Mouse (Mus musculus): Measurements from ENCODE around the gene Mbnl1. TPM values are rescaled to one million over a fixed set of nuclear protein-coding genes. Genes with fewer than 3 reads are reported as not detected.

Gene Mbnl1
- polyA plus RNA-seq, 1 experiment from 2014 or later: 48.4 TPM

DNA sequence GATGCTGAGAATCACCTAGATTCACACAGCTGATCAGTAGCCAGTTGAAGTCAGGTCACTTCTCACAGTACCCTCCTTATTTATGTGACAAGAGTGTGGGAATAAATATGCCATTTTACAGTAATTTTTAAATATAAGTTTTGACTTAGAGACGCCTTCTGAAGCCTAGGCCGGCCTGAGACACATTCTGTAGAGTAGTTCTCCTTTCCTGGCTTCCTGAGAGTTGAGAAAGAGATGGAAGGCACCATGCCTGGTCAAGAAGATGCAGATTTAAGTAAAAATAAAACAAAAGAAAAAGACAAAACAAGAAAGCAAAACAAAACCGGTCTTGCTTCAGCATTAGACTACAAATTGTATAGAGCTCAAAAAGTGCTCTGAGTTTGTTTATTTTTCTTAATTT, 38.6 kb downstream of the Mbnl1 start:
- 94% methylated on average over 3 of the region's 3 CpGs for WGBS

DNA sequence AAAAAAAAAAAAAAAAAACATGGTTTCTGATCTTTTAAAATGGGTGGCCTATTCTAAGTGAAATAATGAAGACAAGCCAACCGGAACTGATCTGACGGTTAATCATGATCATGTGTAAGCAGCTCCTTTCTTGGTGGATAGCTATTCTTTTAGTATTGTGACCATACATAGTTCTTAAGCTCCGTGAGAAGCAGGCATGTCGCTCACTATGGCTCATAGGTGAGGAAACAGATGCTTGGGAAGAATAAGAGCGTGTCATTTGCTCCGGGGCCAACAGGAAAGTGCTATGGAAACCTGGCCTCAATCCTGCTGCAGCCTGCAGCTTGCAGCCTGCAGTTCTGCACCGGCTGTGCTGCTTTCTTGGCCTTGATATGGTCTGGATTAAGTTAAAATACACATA, 40.7 kb downstream of the Mbnl1 start:
- Histone ChIP-seq H3K4me2 (no peak overlapping the region), H3K9me3 (no peaks in the 10 kb centered on the region), H3K4me3 (no peak overlapping the region), H3K9ac (no peak overlapping the region), H3K36me3 (replicated peaks) (no peaks in the 10 kb centered on the region), H3K27me3 (replicated peaks) (no peaks in the 10 kb centered on the region), H3K4me1 (no peaks in the 10 kb centered on the region), H3K27ac (no peak overlapping the region)
- peak; percentile 30; the same call in 1 of the 2 replicates for ATAC-seq (replicated peaks)
- 29% methylated on average over 7 of the region's 7 CpGs for WGBS

More for the DNA sequence above, 38.6 kb downstream of the Mbnl1 start:
- Histone ChIP-seq H3K9ac (no peak overlapping the region), H3K27ac (no peak overlapping the region), H3K4me2 (no peak overlapping the region), H3K4me1 (no peaks in the 10 kb centered on the region), H3K4me3 (no peak overlapping the region), H3K9me3 (no peaks in the 10 kb centered on the region), H3K36me3 (replicated peaks) (no peaks in the 10 kb centered on the region), H3K27me3 (replicated peaks) (no peaks in the 10 kb centered on the region)
- ATAC-seq (replicated peaks): no peak

- ATAC-seq (replicated peaks): no peak
- H3K27me3 ChIP-seq (replicated peaks): no peaks in the 10 kb centered on the region
- H3K9ac ChIP-seq: no peak overlapping the region
- H3K4me1 ChIP-seq: no peaks in the 10 kb centered on the region
- no peak overlapping the region for H3K4me3 ChIP-seq
- no peaks in the 10 kb centered on the region for H3K36me3 ChIP-seq (replicated peaks)
- no peak overlapping the region for H3K4me2 ChIP-seq
- H3K9me3 ChIP-seq: no peaks in the 10 kb centered on the region
- 78% methylated on average over 2 of the region's 2 CpGs for WGBS
- H3K27ac ChIP-seq: no peak overlapping the region
Observed at GRCm38 (mm10) chr3:60513746-60514145, 41.1 kb downstream of the Mbnl1 start.

- Histone ChIP-seq H3K4me1 (no peaks in the 10 kb centered on the region), H3K36me3 (replicated peaks) (no peaks in the 10 kb centered on the region), H3K4me2 (no peak overlapping the region), H3K27me3 (replicated peaks) (no peaks in the 10 kb centered on the region), H3K9ac (no peak overlapping the region), H3K4me3 (no peak overlapping the region), H3K9me3 (no peaks in the 10 kb centered on the region), H3K27ac (no peak overlapping the region)
- ATAC-seq (replicated peaks): no peak
Observed at GRCm38 (mm10) chr3:60515430-60515829, 42.8 kb downstream of the Mbnl1 start.

DNA sequence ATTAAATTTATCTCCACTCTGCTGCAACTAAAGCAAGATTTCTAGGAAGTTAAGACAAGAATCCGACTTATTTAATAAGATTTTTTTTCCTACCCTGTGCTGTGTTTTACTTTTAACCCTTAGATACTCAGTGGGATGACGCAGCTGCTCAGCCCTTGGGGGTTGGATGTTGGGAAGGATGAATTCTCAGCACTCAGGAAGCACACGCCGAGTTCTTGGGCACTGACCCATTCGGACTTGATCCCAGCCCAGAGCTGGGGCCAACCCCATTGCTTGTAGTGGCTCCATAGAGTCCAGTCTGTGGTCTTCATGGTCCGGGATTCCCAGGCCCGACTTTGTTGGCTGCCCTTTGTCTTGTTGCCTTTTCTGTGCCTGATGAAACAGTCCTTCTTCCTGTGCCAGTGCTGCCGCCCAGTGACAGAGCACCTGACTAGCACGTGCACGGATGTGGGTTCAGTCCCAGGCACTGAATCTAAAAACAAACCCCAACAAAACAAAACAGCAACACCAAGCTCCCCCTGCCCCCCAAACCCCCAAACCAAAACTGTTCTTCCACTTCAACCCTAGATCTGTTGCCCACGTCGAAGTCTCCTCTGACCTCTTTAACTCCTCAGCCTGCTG, 43.5 kb downstream of the Mbnl1 start:
- H3K27me3 ChIP-seq (replicated peaks): no peaks in the 10 kb centered on the region
- no peak overlapping the region for H3K27ac ChIP-seq
- 41% methylated on average over 12 of the region's 12 CpGs for WGBS
- no peak overlapping the region for H3K4me3 ChIP-seq
- no peaks in the 10 kb centered on the region for H3K9me3 ChIP-seq
- H3K36me3 ChIP-seq (replicated peaks): no peaks in the 10 kb centered on the region
- H3K9ac ChIP-seq: no peak overlapping the region
- H3K4me2 ChIP-seq: no peak overlapping the region
- ATAC-seq (replicated peaks): no peak
- no peaks in the 10 kb centered on the region for H3K4me1 ChIP-seq

DNA sequence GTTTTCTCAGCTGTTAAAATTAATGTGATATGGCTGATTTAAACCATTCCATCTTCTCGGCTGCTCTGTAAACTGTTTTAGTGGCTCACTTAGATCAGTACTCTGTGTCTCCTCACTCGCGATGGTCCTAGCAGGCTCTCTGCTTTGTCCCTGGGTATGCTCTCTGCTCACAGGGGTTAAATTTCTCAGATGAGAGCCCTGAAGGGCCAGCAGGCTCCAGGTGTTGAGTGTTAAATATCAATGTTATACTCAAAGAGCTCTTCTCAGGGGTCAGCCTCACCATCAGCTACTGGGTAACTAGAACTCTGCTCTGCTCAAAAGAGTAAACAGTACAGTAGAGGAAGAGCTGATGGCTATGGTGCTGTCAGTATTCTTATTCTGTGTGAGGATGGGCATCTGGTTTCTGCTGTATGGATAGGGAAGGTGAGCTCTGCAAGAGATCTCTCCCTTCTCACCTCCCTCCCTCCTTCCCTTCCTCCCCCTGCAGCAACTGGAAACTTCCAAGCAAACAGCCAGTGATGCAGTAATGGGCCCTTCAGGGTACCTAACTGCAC, 44.7 kb downstream of the Mbnl1 start:
- H3K4me3 ChIP-seq: no peak overlapping the region
- no peak overlapping the region for H3K9ac ChIP-seq
- WGBS: 76% methylated on average over 3 of the region's 3 CpGs
- H3K4me2 ChIP-seq: no peak overlapping the region
- no peaks in the 10 kb centered on the region for H3K36me3 ChIP-seq (replicated peaks)
- H3K27ac ChIP-seq: no peak overlapping the region
- H3K27me3 ChIP-seq (replicated peaks): no peaks in the 10 kb centered on the region
- H3K9me3 ChIP-seq: no peaks in the 10 kb centered on the region
- no peaks in the 10 kb centered on the region for H3K4me1 ChIP-seq
- ATAC-seq (replicated peaks): no peak

GRCm38 (mm10) chr3:60519337-60519736, 46.7 kb downstream of the Mbnl1 start:
- Histone ChIP-seq H3K27ac (no peak overlapping the region), H3K27me3 (replicated peaks) (no peaks in the 10 kb centered on the region), H3K4me1 (no peaks in the 10 kb centered on the region), H3K36me3 (replicated peaks) (no peaks in the 10 kb centered on the region), H3K9me3 (no peaks in the 10 kb centered on the region), H3K4me3 (no peak overlapping the region), H3K9ac (no peak overlapping the region), H3K4me2 (no peak overlapping the region)
- WGBS: 92% methylated on average over 3 of the region's 3 CpGs
- no peak for ATAC-seq (replicated peaks)

DNA sequence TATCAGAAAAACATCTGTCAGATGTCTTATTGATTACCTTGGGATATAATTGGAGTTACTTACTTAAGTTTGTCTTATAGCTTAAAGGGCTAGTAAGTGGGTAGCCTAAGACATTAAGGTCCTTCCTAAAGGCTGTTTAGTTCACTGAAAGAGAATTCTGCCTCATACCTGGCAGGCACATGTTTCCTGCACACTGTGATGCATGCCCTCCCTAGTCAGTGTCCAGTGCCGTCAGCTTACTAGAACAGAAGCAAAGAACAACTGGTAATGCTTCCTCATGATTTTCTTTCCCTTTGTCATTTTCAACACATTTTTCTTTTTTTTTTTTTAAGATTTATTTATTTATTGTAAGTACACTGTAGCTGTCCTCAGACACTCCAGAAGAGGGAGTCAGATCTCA, 51.5 kb downstream of the Mbnl1 start:
- Histone ChIP-seq H3K9me3 (no peaks in the 10 kb centered on the region), H3K27me3 (replicated peaks) (no peaks in the 10 kb centered on the region), H3K27ac (no peak overlapping the region), H3K4me2 (no peak overlapping the region), H3K36me3 (replicated peaks) (no peaks in the 10 kb centered on the region), H3K9ac (no peak overlapping the region), H3K4me3 (no peak overlapping the region), H3K4me1 (peaks cover 15% of the 10 kb centered on the region)
- 88% methylated on average over 1 of the region's 1 CpGs for WGBS
- no peak for ATAC-seq (replicated peaks)

GRCm38 (mm10) chr3:60531286-60531685, 58.7 kb downstream of the Mbnl1 start:
- ATAC-seq (replicated peaks): no peak
- H3K4me1 ChIP-seq: peaks cover 33% of the 10 kb centered on the region
- 0 out of 2 replicates have a peak overlapping the region, but pooled peaks have one; percentile 15 for H3K4me3 ChIP-seq

GRCm38 (mm10) chr3:60531826-60532225, 59.2 kb downstream of the Mbnl1 start:
- no peak for ATAC-seq (replicated peaks)
- 57% methylated on average over 2 of the region's 2 CpGs for WGBS

More at GRCm38 (mm10) chr3:60531286-60531685, 58.7 kb downstream of the Mbnl1 start:
- H3K9ac ChIP-seq: no peak overlapping the region
- H3K9me3 ChIP-seq: no peaks in the 10 kb centered on the region
- no peaks in the 10 kb centered on the region for H3K27me3 ChIP-seq (replicated peaks)
- no peaks in the 10 kb centered on the region for H3K36me3 ChIP-seq (replicated peaks)
- H3K27ac ChIP-seq: no peak overlapping the region
- peak overlapping the region; percentile 35 for H3K4me2 ChIP-seq
- 70% methylated on average over 5 of the region's 5 CpGs for WGBS

GRCm38 (mm10) chr3:60535224-60535623, 62.6 kb downstream of the Mbnl1 start:
- 44% methylated on average over 3 of the region's 3 CpGs for WGBS

More at GRCm38 (mm10) chr3:60531826-60532225, 59.2 kb downstream of the Mbnl1 start:
- Histone ChIP-seq H3K9me3 (no peaks in the 10 kb centered on the region), H3K36me3 (replicated peaks) (no peaks in the 10 kb centered on the region), H3K27me3 (replicated peaks) (no peaks in the 10 kb centered on the region), H3K4me3 (no peak overlapping the region), H3K4me2 (peak overlapping the region; percentile 35; the same call in 1 of the 2 replicates), H3K9ac (no peak overlapping the region), H3K4me1 (peaks cover 31% of the 10 kb centered on the region), H3K27ac (no peak overlapping the region)

GRCm38 (mm10) chr3:60537063-60537462, 64.4 kb downstream of the Mbnl1 start:
- Histone ChIP-seq H3K27ac (no peak overlapping the region), H3K4me3 (no peak overlapping the region), H3K4me1 (no peaks in the 10 kb centered on the region), H3K9ac (no peak overlapping the region), H3K4me2 (no peak overlapping the region), H3K36me3 (replicated peaks) (no peaks in the 10 kb centered on the region), H3K27me3 (replicated peaks) (no peaks in the 10 kb centered on the region), H3K9me3 (no peaks in the 10 kb centered on the region)
- ATAC-seq (replicated peaks): no peak
- WGBS: 86% methylated on average over 2 of the region's 2 CpGs

More at GRCm38 (mm10) chr3:60535224-60535623, 62.6 kb downstream of the Mbnl1 start:
- H3K27ac ChIP-seq: no peak overlapping the region
- no peak overlapping the region for H3K9ac ChIP-seq
- H3K27me3 ChIP-seq (replicated peaks): no peaks in the 10 kb centered on the region
- H3K36me3 ChIP-seq (replicated peaks): no peaks in the 10 kb centered on the region
- no peaks in the 10 kb centered on the region for H3K9me3 ChIP-seq
- H3K4me3 ChIP-seq: no peak overlapping the region
- no peak for ATAC-seq (replicated peaks)
- no peak overlapping the region for H3K4me2 ChIP-seq
- peaks cover 12% of the 10 kb centered on the region for H3K4me1 ChIP-seq
